Mouse (Mus musculus) Muller cell, postnatal 12 days (primary cell): Measurements from ENCODE around the gene Mitf.

ENCODE experiments used
- DNase-seq: peaks from one replicate; pipeline ENCODE4 v3.0.0-alpha.2; 2015; ENCODE audit errors: inconsistent ontology term

Gene Mitf

GRCm38 (mm10) chr6:97940916-97941315 lies 134.1 kb downstream of the Mitf start:
- no peak for DNase-seq

GRCm38 (mm10) chr6:97950033-97950881 lies 143.4 kb downstream of the Mitf start:
- peak; percentile 92 for DNase-seq

GRCm38 (mm10) chr6:97950882-97951245 lies 144.0 kb downstream of the Mitf start:
- DNase-seq, result peak; percentile 52

- no peak for DNase-seq
Observed at GRCm38 (mm10) chr6:97951711-97952110, 144.9 kb downstream of the Mitf start.

GRCm38 (mm10) chr6:97952845-97953244 lies 146.0 kb downstream of the Mitf start:
- peak; percentile 90 for DNase-seq

GRCm38 (mm10) chr6:97956121-97956520 lies 149.3 kb downstream of the Mitf start:
- no peak for DNase-seq

- DNase-seq, result no peak
Observed at GRCm38 (mm10) chr6:97956636-97957035, 149.8 kb downstream of the Mitf start.

GRCm38 (mm10) chr6:97958276-97958675 lies 151.4 kb downstream of the Mitf start:
- no peak for DNase-seq

- no peak for DNase-seq
Observed at GRCm38 (mm10) chr6:97961776-97962175, 154.9 kb downstream of the Mitf start.

- DNase-seq, result peak; percentile 55
Observed at GRCm38 (mm10) chr6:97962311-97962710, 155.5 kb downstream of the Mitf start.

- no peak for DNase-seq
Observed at GRCm38 (mm10) chr6:97964750-97965149, 157.9 kb downstream of the Mitf start.

GRCm38 (mm10) chr6:97981668-97982067 lies 174.8 kb downstream of the Mitf start:
- DNase-seq, result peak; percentile 67

GRCm38 (mm10) chr6:97985658-97986057 lies 178.8 kb downstream of the Mitf start:
- DNase-seq, result no peak

GRCm38 (mm10) chr6:97986417-97986816 lies 179.6 kb downstream of the Mitf start:
- no peak for DNase-seq

- DNase-seq, result no peak
Observed at GRCm38 (mm10) chr6:97993507-97993906, 186.7 kb downstream of the Mitf start.

- no peak for DNase-seq
Observed at GRCm38 (mm10) chr6:97995606-97996307, 188.9 kb downstream of the Mitf start.

- no peak for DNase-seq
Observed at GRCm38 (mm10) chr6:98001551-98001950, 194.7 kb downstream of the Mitf start.

- peak; percentile 31 for DNase-seq
Observed at GRCm38 (mm10) chr6:98003114-98003513, 196.3 kb downstream of the Mitf start.

- DNase-seq, result no peak
Observed at GRCm38 (mm10) chr6:98005566-98005965, 198.7 kb downstream of the Mitf start.

GRCm38 (mm10) chr6:98015066-98015465 lies 208.2 kb downstream of the Mitf start:
- DNase-seq, result no peak

GRCm38 (mm10) chr6:98015819-98016218 lies 209.0 kb downstream of the Mitf start:
- DNase-seq, result no peak

- DNase-seq, result no peak
Observed at GRCm38 (mm10) chr6:98023876-98024275, 217.0 kb downstream of the Mitf start.

GRCm38 (mm10) chr6:98038513-98038912 lies 231.7 kb downstream of the Mitf start:
- peak; percentile 44 for DNase-seq
